Mouse (Mus musculus): ENCODE data around the gene Hist1h2ap.
"Not testable (repeated sequence)": the region's sequence is repeated elsewhere in the genome, so short reads cannot be mapped to it uniquely, and the experiment has no call there.

DNA sequence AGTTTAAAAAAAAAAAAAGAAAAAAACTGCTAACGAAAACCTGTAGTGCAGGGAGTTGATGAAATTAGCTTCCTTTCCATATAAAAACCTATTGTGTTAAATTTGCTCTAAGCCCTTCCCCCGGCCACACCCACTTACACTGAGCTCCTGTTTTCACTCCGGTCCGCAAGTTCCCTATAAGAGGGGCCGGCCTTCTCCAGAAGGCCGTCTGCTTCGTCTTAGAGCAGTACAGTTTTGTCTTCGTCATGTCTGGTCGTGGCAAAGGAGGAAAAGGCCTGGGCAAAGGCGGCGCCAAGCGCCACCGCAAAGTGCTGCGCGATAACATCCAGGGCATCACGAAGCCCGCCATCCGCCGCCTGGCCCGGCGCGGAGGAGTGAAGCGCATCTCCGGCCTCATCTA, 21.8 kb downstream of the Hist1h2ap start, which contains the start of gene Hist1h4m:
- TF ChIP-seq CTCF (IDR thresholded peaks at IDR 0.05; ENCODE audit: low read depth, low read length); POLR2A (IDR thresholded peaks at IDR 0.05; ENCODE audit: extremely low read depth, insufficient read depth, low read length): not testable (repeated sequence)
